Mouse (Mus musculus): Measurements from ENCODE around the gene Gm8906.
"Not testable (repeated sequence)": the region's sequence is repeated elsewhere in the genome, so short reads cannot be mapped to it uniquely, and the experiment has no call there.

The Gm8906 gene

DNA sequence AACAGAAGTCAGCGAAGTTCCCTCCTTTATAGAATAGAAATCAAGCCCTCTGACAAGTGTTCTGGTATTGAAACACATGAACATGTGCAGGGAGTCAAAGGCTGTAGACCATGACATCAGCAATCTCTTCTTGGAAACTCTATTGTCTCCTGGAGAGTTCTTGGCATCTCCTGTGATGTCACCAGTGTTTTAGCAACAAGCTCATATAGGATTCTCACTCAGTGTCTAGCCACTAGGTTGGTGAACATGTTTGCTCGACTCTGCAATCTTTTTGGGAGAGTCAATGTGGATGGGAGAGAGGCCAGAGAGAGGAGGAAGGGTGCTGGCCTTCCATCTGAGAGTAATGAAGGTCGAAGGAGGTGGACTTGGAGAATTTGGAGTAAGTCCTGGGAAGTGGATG is at the start of gene Gm8906:
TSS of gene Gm8906 (plus strand) at position 301 of the 400 bp plus-strand sequence.
- DNase-seq: not testable (repeated sequence)
